Mouse (Mus musculus): ENCODE results near the gene Prkch.

Gene Prkch

DNA sequence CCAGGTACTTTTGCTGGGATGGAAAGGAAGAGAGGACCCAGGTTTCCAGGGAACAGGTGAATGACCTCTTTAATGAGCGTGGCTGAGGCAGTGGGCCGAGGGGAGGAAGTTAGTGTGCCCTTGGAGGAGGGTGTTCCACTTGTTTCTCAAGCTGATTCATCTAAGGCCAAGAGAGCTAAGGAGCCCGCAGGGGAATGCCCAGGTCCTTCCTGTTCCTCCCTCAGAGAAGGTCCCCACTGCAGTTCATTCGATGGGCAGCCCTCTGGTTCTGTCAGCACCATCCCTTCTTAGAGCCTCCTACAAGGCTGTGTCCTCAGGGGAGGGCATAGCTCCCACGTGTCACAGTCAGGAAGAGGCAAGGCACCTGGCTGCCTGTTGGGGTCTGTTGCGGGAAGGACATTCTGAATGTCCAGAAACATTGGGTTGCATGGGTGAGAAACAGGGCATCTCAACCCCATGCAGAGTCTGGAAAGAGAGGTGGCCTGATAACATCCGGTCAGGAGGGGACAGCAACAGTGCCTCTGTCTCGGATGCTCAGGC lies 26.3 kb downstream of the Prkch start:
- DNase-seq (ENCODE audit: low spot score in 2 of 2) = no peak

DNA sequence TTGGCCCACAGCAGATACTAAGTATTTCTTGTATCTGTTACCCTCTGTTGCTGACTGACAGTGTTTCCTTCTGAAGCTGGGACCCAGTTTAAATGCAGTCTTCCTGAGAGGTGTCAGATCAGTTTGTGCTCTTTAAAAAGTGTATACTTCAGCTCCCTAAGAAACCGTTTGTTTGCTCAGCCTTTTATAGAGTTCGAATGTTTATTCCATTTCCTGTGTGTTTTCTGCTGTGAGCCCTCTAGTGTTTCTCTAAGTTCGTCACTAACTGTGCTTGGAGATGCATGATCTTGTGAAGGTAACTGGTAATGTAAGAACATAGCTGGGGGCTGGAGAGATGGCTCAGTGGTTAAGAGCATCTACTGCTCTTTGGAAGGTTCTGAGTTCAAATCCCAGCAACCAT lies 27.1 kb downstream of the Prkch start:
- no peak for DNase-seq (ENCODE audit: low spot score in 2 of 2)

GRCm38 (mm10) chr12:73613183-73613582 lies 28.6 kb downstream of the Prkch start:
- DNase-seq (ENCODE audit: low spot score in 2 of 2) = no peak

DNA sequence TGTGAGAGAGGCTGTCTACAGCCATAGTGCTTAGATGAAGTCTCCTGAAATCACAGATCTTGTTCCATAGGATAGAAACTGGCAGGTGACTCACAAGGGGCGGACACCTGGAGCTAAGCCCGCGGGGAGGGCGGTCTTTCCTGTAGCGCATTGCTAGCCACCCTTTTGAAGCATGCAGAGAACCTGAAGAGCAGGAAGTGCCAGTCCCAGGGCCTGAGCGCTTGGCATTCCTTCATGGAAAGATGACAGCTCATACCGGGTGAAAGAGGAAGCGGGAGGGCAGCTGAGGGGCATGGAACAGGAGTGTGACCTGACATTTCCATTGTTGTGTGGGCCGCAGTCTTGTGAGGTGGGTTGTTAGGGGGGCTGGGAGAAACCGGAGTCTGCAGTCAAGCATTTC lies 33.1 kb downstream of the Prkch start:
- no peak for DNase-seq (ENCODE audit: low spot score in 2 of 2)

GRCm38 (mm10) chr12:73625277-73626032 lies 40.9 kb downstream of the Prkch start:
- DNase-seq (ENCODE audit: low spot score in 2 of 2) = no peak

GRCm38 (mm10) chr12:73627902-73628301 lies 43.3 kb downstream of the Prkch start:
- no peak for DNase-seq (ENCODE audit: low spot score in 2 of 2)

DNA sequence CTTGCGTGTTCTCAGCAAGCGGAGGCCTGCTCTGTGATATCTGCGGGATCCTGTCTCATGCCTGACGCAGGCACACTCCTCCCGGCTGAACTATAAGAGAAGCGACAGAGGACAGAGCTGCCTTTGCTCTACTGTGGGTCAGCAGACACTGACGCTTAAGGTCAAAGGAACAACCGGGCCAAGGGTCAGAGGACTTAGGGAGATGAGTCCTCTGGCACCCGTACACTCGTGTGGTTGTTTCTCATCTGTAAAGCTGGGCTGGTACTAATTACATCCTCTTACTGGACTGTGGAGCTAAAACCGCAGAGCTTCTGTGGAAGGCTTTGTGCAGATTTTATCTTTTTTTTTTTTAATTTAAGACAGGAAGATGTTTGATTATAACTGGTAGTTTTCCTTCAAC lies 46.0 kb downstream of the Prkch start:
- no peak for DNase-seq (ENCODE audit: low spot score in 2 of 2)

GRCm38 (mm10) chr12:73631148-73631547 lies 46.6 kb downstream of the Prkch start:
- DNase-seq (ENCODE audit: low spot score in 2 of 2) = no peak

GRCm38 (mm10) chr12:73632671-73633244 lies 48.2 kb downstream of the Prkch start:
- no peak for DNase-seq (ENCODE audit: low spot score in 2 of 2)

DNA sequence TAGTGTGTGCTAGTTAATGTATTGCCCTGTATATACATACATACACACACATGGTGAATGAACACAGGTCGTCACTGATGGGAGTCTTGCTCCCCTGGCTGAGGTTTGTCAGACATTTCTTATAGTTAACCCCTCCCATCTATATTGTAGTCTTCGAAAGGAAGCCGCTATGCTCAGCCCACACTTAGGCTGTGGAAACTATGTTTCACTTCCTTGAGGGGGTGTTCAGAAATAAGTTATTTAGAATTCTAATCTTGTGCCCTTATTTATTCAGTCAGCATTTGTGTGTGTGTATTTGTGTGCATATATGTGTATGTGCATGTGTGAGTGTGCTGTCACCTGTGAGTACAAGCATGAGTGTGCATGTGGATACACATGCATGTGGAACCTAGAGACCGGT lies 49.1 kb downstream of the Prkch start:
- no peak for DNase-seq (ENCODE audit: low spot score in 2 of 2)

GRCm38 (mm10) chr12:73639571-73639970 lies 55.0 kb downstream of the Prkch start:
- DNase-seq (ENCODE audit: low spot score in 2 of 2) = no peak

GRCm38 (mm10) chr12:73641183-73641582 lies 56.6 kb downstream of the Prkch start:
- DNase-seq (ENCODE audit: low spot score in 2 of 2) = no peak

- no peak for DNase-seq (ENCODE audit: low spot score in 2 of 2)
Observed at GRCm38 (mm10) chr12:73645216-73645615, 60.6 kb downstream of the Prkch start.

GRCm38 (mm10) chr12:73647686-73648085 lies 63.1 kb downstream of the Prkch start:
- no peak for DNase-seq (ENCODE audit: low spot score in 2 of 2)

DNA sequence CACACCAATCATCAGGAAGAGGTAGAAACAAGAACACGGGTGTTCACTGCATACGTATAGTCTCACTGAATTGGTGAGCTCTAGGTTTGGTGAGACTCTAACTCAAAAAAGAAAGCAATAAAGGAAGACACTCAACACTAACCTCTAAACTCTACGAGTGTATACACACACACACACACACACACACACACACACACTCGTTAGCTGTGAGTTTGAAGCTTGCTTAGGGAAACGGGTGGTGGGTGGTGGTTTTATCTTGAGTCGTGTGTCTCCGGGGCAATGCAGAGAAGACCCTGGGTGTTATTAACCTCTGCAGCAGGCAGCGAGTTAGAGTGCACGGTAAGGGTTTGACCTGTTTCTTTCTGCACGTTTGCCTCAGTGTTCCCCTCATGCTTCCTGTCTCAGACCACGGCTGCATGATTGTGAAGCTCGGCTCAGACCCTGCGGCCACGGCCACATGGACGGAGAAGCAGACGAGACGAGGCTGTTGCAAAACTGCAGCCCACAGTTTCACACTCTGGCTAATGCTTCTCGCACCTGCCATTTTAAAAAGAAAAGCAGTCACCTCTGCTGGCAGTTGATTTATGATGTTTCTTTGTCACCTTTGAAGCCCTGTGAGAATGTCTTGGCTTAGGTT lies 72.1 kb downstream of the Prkch start:
- no peak for DNase-seq (ENCODE audit: low spot score in 2 of 2)

DNA sequence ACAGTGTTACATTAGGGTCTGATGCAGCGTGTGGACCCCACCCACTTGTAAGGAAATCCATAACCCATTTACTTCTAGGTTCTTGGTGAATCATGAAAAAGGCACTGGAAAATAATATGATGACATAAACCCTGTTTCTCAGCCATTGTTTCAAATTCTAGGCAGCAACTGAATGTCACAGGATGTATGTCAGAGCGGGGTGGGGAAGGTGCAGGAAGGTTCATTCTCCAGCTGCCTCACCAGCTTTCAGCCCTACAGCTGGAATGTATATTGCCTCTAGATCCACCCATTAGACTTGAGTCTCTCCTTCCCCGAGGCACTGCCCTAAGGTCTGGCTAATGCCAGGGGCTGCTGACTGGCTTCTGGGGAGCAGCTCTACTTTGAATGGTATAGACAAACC lies 78.8 kb downstream of the Prkch start:
- DNase-seq (ENCODE audit: low spot score in 2 of 2) = no peak

- no peak for DNase-seq (ENCODE audit: low spot score in 2 of 2)
Observed at GRCm38 (mm10) chr12:73666701-73667100, 82.1 kb downstream of the Prkch start.

DNA sequence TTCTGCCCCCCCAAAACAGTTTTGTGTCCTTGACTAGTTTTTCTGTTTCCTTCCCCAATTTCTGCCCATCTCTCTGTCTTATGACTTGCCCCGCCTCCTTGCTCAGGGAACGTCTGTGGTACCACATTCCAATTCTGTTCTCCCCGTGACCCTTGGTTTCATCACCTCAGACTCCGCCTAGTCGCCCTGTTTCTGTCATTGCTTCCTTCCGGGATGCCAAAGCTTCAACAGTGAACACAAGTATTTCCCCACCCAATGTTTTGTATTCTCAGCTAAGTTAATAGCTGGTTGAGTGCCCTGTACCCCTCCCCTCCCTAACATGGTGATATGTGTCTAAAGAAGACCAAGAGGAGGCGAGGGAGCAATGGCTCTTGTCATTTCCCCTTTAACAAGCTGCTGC lies 83.0 kb downstream of the Prkch start:
- no peak for DNase-seq (ENCODE audit: low spot score in 2 of 2)

DNA sequence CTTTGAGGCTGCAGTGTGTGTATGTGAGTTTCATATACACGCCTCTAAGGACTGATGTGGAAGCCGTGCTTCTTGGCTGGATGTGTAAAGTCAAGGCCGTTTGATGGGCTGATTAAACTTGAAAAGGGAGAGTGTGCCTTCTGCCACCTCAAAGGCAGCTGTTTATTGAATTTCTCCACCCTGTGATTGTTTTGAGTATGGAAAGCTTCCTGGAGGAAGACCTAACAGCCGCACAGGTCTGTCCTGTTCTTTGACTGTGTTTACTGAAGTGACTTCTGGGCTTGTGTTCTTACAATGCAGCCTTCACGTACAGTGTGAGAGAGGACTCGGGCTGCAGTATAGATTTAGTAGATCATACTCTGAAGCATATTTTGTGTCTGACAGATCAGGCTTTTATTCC lies 86.1 kb downstream of the Prkch start:
- no peak for DNase-seq (ENCODE audit: low spot score in 2 of 2)

DNA sequence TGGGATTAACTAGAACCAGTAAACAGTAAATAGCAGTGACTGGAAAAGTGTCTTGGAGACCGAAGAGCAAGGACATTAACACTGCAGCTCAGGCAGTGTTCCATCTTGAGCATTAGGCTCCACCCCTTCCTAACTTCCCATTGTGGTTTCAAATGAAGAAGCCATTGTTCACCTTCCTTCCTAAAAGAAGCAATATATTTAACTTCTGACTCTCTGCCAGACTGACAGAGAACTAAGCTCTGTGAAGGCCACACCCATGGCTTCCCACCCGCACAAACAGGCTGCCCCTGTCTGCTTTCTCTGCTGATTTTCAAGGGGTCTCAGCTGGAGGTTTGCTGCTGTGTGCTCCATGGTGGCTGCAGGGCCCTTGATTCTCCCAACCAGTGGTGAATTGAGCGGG lies 86.9 kb downstream of the Prkch start:
- no peak for DNase-seq (ENCODE audit: low spot score in 2 of 2)

- DNase-seq (ENCODE audit: low spot score in 2 of 2) = no peak
Observed at GRCm38 (mm10) chr12:73672007-73672406, 87.4 kb downstream of the Prkch start.

DNA sequence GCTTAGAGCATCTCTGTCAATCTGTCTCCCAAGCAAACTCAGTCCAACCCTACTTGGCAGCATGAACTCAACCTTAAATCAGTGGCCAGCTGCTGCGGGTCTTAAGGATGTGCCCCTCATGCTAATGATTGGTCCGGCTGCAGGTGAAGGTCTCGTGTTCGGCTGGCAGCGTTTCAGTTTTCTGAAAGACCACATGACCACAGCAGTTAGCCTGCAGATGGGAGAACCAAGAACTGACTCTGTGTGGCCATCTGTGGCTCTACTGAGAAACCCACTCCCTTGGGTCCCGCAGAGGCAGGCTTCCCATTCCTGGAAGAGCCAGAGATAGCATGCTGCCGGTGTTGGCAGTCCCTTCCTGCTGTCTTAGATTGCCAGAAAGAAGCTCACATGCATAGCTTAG lies 89.2 kb downstream of the Prkch start:
- no peak for DNase-seq (ENCODE audit: low spot score in 2 of 2)

DNA sequence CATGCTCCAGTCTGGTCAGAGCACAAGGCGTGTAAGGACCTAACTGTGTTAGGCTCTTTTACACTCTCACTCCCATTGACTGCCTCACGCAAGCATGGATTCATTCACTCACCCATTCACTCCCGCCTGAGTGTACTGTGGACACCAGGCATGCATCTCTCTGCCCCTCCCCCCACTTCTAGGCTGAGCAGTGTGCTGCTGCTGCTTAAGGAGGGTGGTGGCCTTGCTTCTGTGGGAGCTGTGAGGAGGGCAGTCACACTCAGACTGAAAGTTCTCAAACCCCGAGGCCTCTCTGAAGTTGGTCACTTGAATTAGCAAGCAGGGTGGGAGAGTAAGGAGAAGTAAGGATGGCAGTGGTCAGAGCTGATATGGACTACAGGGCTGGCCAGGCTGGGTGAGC lies 90.6 kb downstream of the Prkch start:
- DNase-seq (ENCODE audit: low spot score in 2 of 2) = no peak

Data from frontal cortex, postnatal 14 days (tissue).